Mouse (Mus musculus): ENCODE results near the gene Gucy2e.

Gene Gucy2e

DNA sequence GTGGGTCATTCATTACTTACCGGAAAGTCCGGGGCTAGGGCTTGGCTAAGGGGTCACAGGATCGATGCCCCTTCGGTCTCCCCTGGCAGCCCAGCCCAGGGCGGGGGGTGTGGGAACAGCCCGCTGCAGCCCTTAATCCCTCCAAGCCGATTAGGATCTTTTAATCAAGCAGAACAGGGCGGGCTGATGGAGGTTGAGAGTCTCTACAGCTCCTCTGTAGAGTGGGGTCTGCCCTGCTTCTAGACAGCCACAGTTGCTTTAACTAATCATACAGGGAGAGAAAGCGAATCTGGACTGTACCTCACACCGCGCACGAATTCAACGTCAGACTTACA lies at the start of gene Gucy2e:
TSS of gene Gucy2e (minus strand) at position 111 of the 335 bp plus-strand sequence.
- DNase-seq, result no peak

DNA sequence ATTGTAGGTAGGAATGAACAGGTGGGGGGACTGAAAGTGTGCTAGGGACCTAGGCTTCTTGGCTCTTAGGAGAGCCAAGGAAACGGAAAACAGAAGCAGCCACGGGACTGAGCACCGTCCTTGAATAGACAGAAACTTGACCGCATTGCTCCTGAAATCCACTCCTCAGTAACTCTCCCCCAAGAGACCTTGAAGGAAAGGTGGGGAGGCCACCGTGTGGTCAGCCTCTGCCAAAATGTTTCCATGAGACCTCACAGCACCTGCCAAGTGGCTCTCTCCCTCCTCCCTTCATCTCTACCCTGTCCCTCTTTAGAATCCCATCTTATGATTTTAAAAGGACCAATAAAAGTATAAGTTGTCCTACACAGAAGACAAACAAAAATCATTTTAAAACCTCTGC lies 40.4 kb upstream of the Gucy2e start:
- no peak for DNase-seq

DNA sequence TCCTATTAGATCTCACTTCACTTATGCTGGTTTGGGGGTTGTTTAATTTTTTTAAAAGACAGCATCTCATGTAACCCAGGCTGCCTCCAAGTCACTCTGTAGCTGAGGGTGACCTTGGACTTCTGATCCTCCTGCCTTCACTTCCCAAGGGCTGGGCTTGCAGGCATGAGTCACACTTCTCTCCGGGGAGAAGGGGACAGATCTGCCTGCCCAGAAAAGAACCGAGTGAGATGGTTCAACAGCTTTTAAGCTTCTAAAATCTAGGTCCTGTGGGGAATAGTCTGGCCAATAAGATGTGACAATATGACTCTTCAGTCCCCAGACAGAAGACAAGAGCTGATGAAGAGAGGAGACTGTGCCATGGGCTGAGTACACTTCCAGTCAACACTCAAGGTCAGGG lies 39.2 kb upstream of the Gucy2e start:
- DNase-seq, result no peak

DNA sequence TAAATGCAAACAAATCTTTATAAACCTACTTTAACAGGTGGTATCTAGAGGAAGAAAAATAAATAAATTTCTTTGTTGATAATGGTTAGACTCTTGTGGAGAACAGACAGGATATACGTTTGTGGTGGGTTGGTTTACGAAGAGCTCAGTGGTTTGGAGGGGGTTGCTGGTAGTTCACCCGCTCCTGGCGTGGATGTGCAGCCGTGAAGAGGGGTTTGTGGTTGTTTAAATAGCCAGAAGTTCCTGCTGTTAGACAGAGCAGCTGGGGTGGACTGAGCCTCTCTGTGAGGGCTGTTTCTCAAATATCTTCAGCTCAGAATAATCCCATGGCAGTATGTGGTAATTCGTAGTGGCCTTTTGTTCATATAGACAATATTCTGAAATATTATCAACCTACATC lies 38.8 kb upstream of the Gucy2e start:
- DNase-seq, result no peak

DNA sequence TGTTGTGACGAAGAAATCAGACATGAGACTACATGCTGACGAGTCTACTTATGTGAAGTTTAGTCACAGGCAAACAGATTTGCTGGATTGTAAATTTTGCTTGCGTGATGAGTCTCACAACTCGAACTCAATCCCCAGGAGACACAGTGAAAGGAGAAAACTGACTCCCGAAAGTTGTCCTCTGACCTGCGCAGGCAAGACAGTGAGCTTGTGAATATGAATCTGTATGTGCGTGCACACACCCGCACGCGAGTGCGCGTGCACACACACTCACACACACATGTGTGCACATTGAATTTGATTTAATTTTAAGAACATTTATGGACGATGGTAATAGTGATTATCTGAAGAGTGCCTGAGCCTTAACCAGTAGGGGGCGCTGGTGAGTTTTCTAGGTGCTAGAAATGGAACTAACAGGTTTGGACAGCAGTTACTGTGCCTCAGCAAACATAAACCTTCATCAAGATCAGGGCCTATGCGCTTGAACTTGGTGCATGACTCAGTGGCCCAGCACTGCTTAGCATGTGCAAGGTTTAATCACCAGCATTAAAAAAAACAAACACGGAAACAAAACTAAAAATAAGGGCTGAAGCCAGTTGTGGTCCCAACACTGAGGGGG lies 35.4 kb upstream of the Gucy2e start:
- DNase-seq, result peak; percentile 80 to 87

DNA sequence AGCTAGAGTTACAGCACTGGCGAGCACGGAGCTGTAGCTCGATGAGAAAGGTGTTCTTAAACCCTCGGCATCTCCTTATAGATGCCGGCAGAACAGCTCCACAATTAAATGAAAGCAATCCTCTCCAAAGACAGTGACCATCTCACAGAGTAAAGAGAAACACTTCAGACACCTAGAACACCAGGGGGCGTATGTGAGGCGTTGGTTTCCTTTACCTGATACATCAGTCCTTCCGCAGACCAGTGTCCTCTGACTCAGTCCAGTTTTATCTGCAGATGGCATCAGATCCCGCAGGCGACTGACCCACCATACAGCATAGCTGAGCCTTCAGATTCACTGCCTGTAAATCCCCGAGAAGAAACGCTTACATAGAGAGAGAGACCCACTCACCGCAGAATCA lies 32.7 kb upstream of the Gucy2e start:
- DNase-seq, result peak; percentile 84 to 89

DNA sequence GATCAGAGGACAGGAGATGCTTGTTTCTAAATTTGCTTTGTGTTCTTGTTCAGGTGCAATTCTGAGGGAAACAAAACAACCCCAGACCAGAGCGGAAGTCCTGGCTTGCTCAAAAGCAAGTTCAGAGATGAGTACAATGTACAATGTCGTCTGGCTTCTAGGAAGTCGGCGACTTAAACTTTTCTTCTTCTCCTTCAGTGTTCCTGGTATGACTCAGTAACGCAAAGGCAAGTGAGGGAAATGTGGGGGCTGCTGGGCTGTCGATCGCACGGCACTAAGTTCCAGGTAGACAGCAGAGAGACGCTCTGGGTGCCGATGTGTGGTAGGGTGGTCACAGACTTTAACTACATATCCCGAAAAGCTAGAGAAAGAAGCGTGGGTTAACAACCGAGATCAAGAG lies 31.3 kb upstream of the Gucy2e start:
- no peak for DNase-seq

DNA sequence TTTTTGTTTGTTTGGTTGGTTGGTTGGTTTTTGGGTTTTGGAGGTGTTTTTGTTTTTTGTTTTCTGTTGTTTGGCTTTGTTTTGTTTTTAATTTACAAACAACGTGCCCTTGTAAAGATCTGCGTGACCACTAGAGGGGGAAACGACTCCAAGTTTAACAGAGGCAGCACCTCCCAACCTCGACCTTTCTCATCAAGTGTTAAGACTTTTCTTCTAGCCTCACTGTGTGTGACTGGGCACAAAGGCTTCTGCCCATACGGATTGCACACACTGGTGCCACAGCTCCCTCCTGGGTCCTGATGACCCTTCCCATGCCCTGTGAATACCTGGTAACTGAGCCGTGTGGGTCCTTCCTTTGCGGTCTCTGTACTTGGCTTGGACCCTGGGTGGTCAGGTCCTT lies 30.5 kb upstream of the Gucy2e start:
- DNase-seq, result peak in 1 of 2 experiments; percentile 26

DNA sequence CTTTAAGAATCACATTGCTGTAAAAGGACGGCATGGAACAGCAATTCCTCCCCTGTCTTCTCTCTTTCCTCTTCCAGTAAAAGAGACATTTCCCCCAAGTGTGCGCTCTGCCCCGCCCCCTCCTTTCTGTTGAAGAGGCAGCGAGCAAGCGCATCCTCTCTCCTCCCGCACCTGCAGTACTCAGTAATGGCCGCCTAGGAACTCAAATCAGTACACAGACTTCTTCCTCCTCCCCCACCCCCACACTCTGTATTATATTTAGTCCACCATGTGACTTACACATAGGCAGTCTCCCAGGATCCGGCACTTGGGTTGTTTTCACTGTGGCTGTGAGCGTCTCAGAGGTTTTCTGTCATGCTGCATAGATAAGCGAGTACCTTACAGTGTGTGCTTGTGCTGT lies 29.4 kb upstream of the Gucy2e start:
- peak; percentile 66 to 70 for DNase-seq

DNA sequence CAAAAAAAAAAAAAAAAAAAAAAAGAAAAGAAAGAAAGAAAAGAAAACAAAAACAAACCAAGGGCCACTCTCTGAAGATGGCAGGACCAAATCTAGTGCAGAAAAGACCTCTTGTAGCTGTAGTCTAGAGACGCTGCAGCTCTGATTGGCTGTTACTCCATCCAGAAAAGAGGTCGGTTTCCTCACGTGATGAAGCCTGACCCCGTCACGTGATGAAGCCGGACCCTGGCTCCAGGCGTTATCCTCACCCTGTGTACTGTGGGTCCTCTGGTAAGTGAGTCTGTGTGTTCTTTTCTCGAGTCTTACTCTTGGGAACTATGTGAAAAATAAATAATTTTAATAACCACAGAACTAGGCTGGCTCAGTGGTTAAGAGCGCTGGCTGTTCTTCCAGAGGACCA lies 28.6 kb upstream of the Gucy2e start:
- no peak for DNase-seq

DNA sequence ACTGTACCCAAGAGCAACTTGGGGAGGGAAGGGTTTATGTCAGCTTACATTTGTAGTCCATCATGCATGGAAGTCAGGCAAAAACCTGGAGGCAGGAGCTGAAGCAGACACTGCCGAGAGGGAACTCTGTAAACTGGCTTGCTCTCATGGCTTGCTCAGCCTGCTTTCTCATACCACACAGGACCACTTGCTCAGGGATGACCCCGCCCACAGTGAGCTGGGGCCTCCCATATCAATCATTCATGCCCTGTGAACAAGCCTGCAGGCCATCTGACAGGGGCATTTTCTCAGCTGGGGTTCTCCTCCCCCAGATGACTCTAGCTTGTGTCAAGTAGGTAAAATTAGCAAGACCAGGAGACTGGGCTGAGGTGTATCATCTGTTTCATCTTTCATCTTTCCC lies 27.4 kb upstream of the Gucy2e start:
- DNase-seq, result no peak

DNA sequence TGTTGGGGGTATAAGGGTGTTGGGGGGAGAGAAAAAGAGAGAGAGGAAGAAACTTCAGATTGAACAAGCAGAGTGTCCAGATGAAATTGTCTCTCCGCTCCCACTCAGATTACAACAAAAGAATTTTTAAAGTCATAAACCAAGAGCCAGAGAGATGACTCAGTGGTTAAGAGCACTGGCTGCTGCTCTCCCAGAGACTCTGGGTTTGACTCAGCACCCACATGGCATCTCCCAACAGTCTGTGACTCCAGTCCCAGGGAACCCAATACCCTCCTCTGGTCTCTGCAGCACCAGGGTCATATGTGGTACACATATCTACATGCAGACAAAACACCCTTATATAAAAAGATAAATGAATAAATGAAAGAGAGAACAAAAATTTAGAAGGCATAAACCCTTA lies 23.3 kb upstream of the Gucy2e start:
- no peak for DNase-seq

DNA sequence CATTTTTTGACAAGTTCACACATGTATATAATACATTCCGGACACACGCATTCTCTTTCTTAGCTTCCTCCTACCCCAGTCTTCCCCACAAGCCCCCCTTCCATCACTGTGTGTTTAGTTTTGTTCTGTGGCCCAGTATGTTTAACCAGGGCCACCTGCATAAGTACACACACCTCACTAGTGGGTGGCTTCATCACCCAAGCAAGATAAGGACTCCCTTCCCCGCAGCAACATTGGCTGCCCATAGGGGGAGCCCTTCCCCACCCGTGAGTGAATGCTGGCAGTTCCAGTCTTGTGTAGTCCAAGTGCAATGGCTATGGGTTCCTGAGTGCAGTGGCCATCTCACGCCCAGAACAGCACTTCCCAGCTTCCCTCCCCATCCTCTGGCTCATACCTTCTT lies 21.5 kb upstream of the Gucy2e start:
- DNase-seq, result peak; percentile 49 to 55

DNA sequence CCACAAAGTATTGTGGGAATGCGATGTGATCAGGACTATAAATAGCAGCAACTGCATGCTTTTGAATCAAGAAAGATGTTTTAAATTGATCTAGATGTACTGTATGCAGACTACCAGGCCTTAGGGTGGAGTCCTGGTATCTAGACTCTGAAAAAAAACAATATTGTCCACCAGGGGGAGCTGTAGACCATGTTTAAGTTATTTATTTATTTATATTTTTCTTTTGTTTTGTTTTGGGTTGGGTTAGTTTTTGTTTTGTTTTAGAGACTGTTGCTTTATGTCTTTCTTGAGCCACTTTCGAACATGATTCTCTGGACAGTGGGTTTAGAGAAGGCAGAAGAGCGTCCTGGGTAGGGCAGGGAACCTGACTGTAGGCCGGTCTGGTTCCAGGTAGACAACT lies 21.0 kb upstream of the Gucy2e start:
- DNase-seq, result no peak

DNA sequence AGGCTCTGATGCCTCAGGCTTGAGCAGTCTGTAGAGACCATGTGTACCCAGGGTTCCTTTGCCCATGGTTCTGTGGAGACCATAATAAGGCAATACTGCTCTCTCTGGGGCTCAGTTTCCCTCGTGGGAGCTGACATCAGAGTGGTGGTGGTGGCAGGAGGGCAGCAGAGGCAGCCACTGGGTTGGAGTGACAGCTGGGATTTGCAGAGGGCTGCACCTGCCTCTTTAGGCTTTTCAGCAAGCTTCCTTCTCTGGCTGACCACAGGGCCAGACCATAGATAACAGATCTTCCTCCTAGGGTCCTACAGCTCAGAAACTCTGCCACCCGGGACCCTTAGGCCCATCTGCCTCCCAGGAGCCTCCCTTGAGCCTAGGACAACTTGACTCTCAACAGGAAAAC lies 20.2 kb upstream of the Gucy2e start:
- DNase-seq, result no peak

DNA sequence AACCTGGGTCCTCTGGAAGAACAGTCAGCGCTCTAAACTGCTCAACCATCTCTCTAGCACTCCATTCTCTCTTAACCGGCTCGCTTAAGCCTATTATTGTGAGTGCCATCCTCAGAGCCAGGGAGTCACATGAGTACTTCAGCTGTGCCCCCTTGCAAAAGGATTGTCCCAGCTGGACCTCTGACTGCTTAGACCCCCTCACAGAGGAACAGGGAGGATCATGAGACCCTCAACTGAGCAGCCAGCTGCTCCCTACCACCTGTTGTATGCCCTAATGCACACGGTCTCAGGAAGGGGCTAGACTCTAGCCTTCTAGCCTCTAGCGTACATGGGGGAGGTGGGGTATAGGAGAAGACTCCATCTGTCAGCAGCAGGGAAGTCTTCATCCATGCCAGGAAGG lies 18.0 kb upstream of the Gucy2e start:
- DNase-seq, result no peak

DNA sequence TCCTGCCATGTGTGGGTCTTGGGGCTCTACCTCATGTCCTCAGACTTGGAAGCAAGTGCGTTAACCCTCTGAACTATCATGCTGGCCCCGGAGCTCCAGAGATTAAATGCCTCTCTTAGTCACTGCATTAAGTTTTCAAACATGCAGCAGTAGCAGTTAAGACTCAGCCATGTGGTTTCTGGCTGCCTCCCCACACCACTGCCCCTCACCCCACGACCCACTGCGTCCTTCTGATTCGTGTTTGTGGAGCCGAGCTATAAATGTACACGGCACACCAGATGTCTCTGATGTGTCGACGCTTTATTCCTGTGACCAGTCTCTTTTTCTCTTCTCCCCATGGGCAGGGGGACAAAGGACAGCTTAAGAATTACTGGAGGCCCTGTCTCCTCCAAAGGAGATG lies 16.3 kb upstream of the Gucy2e start:
- DNase-seq, result no peak

DNA sequence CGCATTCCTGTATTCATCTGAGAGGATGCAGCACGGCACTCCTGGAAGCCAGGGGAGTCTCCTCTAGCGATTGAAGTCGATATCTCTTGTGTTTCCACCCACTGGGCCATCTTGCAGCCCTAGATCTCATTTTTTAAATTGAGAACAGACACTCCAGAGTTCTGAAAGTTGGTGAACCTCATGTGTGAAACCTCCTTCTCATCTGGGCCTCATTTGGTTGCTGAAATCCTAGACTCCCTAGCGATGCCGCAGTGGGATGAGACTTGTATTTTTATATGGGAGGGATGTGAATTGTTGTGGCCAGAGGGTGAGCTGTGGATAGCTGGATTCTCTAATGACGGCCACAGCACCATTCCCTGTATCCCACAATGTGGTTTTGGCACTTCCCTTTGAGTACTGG lies 15.1 kb upstream of the Gucy2e start:
- no peak for DNase-seq

DNA sequence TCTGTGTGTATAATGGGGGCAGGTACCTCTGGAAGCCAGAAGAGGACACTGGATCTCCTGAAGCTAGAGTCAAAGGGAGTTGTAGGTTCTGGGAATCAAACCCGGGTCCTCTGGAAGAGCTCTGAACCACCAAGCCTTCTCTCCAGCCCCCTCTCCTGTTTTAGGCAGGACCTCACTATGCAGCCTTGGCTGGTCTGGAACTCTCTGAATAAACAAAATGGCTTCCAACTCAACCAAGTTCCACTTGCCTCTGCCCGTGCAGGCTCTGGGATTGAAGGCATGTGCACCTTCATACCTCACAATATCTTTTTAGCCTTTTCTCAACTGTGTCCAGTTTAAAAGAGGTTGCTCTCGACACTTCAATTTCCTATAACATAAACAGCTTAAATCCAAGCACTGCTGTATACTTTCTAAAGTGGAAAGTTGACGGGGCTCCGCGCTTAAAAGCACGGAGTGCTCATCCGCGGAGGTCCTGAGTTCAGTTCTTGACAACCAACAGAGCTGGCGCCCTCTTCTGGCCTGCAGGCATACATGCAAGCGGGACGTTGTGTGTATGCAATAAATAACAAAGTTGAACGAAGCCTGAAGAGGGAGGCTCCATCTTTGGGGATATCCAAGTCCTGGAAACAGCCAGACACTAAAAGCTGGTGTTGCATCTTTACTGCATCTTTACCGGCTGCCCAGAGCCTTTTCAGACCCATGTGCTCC lies 14.5 kb upstream of the Gucy2e start:
- DNase-seq, result no peak

DNA sequence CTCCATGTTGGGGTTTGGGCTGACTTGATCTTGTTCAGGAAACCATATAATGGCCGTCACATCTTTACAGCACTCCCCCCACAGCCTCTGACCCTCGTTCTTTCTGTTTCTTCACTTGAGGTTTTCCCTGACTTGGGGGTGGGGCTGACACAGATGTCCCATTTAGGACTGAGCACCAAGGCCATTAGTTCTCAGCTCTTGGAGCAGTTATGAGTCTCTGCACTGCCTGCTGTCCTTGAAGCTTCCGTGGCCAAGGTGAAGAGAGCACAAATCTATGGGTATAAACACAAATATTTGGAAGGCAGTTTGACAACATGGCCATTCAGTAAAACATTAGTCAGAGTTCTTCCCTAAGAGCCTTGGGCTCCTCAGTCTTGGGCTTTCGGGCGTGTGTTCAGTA lies 13.3 kb upstream of the Gucy2e start:
- DNase-seq, result no peak

DNA sequence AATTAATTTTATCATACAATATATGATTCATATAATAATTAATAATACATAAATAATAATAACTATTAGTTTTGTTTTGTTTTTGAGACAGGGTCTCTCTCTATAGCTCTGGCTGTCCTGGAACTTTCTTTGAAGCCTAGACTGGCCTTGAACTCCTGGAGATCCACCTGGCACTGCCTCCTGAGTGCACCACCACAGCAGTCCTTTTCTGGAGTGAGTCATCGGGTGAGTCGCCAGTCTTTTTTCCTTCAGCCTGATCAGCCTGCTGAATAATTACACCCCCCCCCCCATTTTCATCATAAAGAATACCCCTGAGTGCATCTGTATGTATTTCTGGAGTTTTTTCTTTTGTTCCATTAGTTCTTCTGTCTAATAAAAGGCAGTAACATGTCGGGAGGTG lies 12.3 kb upstream of the Gucy2e start:
- DNase-seq, result no peak

DNA sequence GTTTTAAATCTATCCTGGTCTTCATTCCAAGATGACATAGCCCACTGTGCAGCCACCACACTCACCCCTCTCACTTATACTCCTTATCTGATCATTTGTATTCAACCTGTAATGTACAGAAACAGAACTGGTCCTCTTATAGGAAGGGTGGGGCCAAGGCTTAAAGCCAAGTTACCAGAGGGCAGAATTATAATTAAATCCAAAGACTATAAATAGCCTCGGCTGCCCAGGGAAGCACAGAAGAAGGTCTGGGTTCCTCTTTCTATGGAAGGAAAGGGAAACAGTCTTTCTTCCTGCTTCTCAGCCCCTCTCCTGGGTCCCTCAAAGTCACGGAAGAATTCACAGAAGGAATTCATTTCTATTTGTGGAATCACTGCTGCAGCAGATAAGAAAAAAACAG lies 8.8 kb upstream of the Gucy2e start:
- no peak for DNase-seq

DNA sequence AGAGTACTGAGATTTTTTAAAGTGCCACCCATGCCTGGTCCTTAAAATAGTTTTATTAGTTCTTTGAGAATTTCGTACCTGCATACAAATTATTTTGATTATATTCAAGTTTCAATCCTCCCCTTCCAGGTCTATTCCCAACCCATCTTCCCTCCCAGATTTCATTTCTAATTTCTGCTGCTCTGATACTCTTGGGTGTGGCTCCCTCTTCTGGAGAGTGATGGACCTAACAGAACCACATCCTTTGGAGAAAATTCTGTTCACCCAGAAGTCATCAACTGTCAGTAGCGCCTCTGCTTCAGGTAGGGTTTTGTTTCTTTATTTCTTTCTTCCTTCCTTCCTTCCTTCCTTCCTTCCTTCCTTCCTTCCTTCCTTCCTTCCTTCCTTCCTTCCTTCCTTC lies 8.1 kb upstream of the Gucy2e start:
- DNase-seq, result peak; percentile 52 to 68

DNA sequence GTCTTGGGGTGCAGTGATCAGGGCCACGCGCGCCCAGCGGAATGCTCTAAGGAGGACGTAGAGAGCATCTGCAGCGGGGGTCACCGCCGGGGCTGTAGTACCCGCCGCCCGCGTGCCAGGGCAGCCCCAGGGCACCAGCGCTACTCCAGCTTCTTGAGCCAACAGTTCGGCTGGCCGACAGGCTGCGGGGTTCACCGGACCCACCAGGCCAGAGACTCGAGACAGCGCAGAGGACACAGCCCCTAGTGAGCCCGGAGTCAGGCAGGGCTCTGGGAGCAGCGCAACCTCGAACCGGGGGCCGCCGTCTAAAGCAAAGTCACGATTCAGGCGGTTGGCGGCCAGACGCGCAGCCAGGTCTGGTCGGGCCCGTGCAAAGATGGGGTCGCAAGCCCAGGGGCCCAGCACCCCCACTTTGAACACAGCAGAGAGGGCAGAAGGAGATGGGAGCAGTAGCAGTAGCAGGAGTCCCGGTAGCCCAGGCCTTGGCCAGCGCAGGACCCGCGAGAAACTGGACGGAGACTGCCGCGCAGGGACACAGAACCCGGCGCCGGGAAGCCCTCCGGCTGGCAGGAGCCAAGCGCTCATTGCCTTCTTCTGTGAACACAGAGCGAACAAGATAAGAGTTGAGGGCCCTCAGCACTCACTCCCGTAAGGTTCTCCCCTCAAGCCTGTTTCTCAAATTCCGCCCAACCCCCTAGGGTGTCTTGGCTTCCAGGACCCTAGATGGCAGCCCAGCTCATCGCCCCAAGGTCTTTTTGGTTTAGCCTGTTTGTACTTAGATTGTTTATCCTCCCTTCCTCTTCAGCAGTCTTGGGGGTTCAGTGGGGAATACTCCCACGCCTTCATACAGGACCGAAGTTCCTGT lies 543 bp downstream of the Gucy2e start:
- no peak for DNase-seq

Data from cerebellum, postnatal 36 days (tissue).